Mouse (Mus musculus) lung, postnatal 36 days (tissue): ENCODE results near the gene Vps51.

Source experiments
- DNase-seq: peaks from one replicate; pipeline ENCODE4 v3.0.0; 2022; ENCODE audit warnings: mixed read lengths

Gene Vps51

GRCm38 (mm10) chr19:6079983-6080480 is 3.0 kb upstream of the Vps51 start, which contains the start of gene Tmem262:
Gene Tmem262 (plus strand): TSS chr19:6080033.
- DNase-seq = no peak

- no peak for DNase-seq
Observed at GRCm38 (mm10) chr19:6073889-6074288, 3.1 kb downstream of the Vps51 start.

GRCm38 (mm10) chr19:6071261-6071660 is 5.8 kb downstream of the Vps51 start:
- no peak for DNase-seq

GRCm38 (mm10) chr19:6070571-6071250 is 6.3 kb downstream of the Vps51 start:
- no peak for DNase-seq

- DNase-seq = no peak
Observed at GRCm38 (mm10) chr19:6069851-6070250, 7.2 kb downstream of the Vps51 start.

- no peak for DNase-seq
Observed at GRCm38 (mm10) chr19:6068951-6069350, 8.1 kb downstream of the Vps51 start.

GRCm38 (mm10) chr19:6067724-6068415 is 9.2 kb downstream of the Vps51 start, which contains the start of gene Tm7sf2:
Gene Tm7sf2 (minus strand): TSS chr19:6068373.
- peak; percentile 95 for DNase-seq

GRCm38 (mm10) chr19:6067011-6067723 is 9.9 kb downstream of the Vps51 start:
- peak; percentile 91 for DNase-seq

GRCm38 (mm10) chr19:6066571-6066970 is 10.5 kb downstream of the Vps51 start:
- no peak for DNase-seq

GRCm38 (mm10) chr19:6063081-6063480 is 13.9 kb downstream of the Vps51 start:
- no peak for DNase-seq

- DNase-seq = no peak
Observed at GRCm38 (mm10) chr19:6062418-6062817, 14.6 kb downstream of the Vps51 start.

GRCm38 (mm10) chr19:6061641-6062302 is 15.3 kb downstream of the Vps51 start:
- peak; percentile 49 for DNase-seq

GRCm38 (mm10) chr19:6061021-6061533 is 16.0 kb downstream of the Vps51 start, which contains the start of gene Znhit2:
Gene Znhit2 (plus strand): TSS chr19:6061192.
- peak; percentile 98 for DNase-seq

- no peak for DNase-seq
Observed at GRCm38 (mm10) chr19:6058966-6059365, 18.1 kb downstream of the Vps51 start.

GRCm38 (mm10) chr19:6058513-6058912 is 18.5 kb downstream of the Vps51 start:
- DNase-seq = no peak

GRCm38 (mm10) chr19:6057313-6058096 is 19.5 kb downstream of the Vps51 start, which contains the start of the genes Mrpl49 and Fau:
Gene Mrpl49 (minus strand): TSS chr19:6057785.
Gene Fau (plus strand): TSS chr19:6057844.
- DNase-seq = peak; percentile 99

GRCm38 (mm10) chr19:6056696-6057095 is 20.3 kb downstream of the Vps51 start:
- DNase-seq = no peak

GRCm38 (mm10) chr19:6054296-6054695 is 22.7 kb downstream of the Vps51 start:
- DNase-seq = no peak

- no peak for DNase-seq
Observed at GRCm38 (mm10) chr19:6052516-6052915, 24.5 kb downstream of the Vps51 start.

- DNase-seq = no peak
Observed at GRCm38 (mm10) chr19:6048681-6049410, 28.2 kb downstream of the Vps51 start.

GRCm38 (mm10) chr19:6047899-6048166 is 29.2 kb downstream of the Vps51 start:
- DNase-seq = no peak
